ENCODE assay signal across 8 mouse cellular contexts in genomic region chr9:23581039-23581606, GRCm38 (mm10).
DNase-seq lines count a peak whose midpoint lies in the region; ATAC-seq lines count a peak whose summit lies in the region.

No protein-coding gene starts in this region.

- H3K4me3 ChIP-seq in hindbrain, embryonic 11.5 days (ENCODE audit: low read depth, low read length), result no peak overlapping the region

- H3K36me3 ChIP-seq in hindbrain, embryonic 11.5 days (ENCODE audit: control insufficient read depth, insufficient read depth, low read length), result no peaks in the 10 kb centered on the region

- no peaks in the 10 kb centered on the region for H3K4me1 ChIP-seq in hindbrain, embryonic 11.5 days (replicated peaks; ENCODE audit: control insufficient read depth, insufficient read depth, low read length)

- peak; percentile 7 for DNase-seq in MEL-GATA-1-ER (ENCODE audit: extremely low read depth, low read depth)
- DNase-seq in forelimb bud, embryonic 11.5 days (ENCODE audit: low read depth, low spot score), result peak; percentile 64
- peak; percentile 84 for DNase-seq in hindbrain, embryonic 11.5 days (ENCODE audit: low spot score)
- DNase-seq in layer of hippocampus, adult 9-11 months, result peak; percentile 89
- DNase-seq in lung, postnatal 25 days (ENCODE audit: low spot score), result peak; percentile 68
- DNase-seq in right cerebral cortex, adult 2 months (ENCODE audit: low spot score in 2 of 2), result peak; percentile 89
- peak; percentile 28 for DNase-seq in yolk sac, embryonic 10.5 days (ENCODE audit: low spot score)

- no peaks in the 10 kb centered on the region for H3K27me3 ChIP-seq in hindbrain, embryonic 11.5 days (ENCODE audit: control insufficient read depth, insufficient read depth, low read length)

- H3K27ac ChIP-seq in hindbrain, embryonic 11.5 days (ENCODE audit: low read depth, low read length), result no peak overlapping the region

- H3K4me2 ChIP-seq in hindbrain, embryonic 11.5 days (replicated peaks; ENCODE audit: low read depth, low read length), result no peak overlapping the region

- no peak overlapping the region for H3K9ac ChIP-seq in hindbrain, embryonic 11.5 days (ENCODE audit: low read depth, low read length)

- 27% methylated on average over 6 of the region's 6 CpGs for WGBS in hindbrain, embryonic 11.5 days

- no peaks in the 10 kb centered on the region for H3K9me3 ChIP-seq in hindbrain, embryonic 11.5 days (ENCODE audit: control insufficient read depth, low read length)

- ATAC-seq in cerebellum, adult (ENCODE audit: insufficient number of reproducible peaks, low FRiP score, low TSS enrichment), result peak; percentile 89
- ATAC-seq in hindbrain, embryonic 11.5 days (ENCODE audit: low FRiP score), result peak; percentile 72

Comparison
In these comparisons a context has a peak if more than half of its experiments do, and no peak if none do; other contexts are left out.
1. DNase-seq: peak in every context shown above with its lines; median percentile 89 in layer of hippocampus, adult 9-11 months; 89 in right cerebral cortex, adult 2 months; 84 in hindbrain, embryonic 11.5 days; 68 in lung, postnatal 25 days; 64 in forelimb bud, embryonic 11.5 days; 28 in yolk sac, embryonic 10.5 days; 7 in MEL-GATA-1-ER.